Mouse (Mus musculus): ENCODE data around the gene Nagpa. TPM values are rescaled to one million over a fixed set of nuclear protein-coding genes. Genes with fewer than 3 reads are reported as not detected.

The Nagpa gene
- polyA plus RNA-seq, 1 experiment, result 12.7 TPM

DNA sequence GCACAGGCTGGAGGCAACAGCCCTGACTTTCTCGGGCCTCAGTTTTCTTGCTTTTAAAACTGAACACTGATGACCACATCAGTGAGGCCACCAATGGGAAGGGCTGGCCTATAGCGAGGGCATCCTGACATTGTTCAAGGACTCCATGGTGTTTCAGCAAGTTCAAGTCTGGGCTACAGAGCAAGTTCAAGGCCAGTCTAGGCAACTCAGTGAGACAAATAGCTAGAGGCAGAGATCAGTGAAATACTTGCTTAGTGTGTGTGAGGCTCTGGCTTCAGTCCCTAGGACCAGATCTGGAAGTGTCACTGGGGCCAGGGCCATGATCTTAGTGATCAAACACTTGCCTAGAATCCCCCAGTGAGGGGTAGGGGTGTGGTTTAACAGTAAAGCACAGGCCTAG is 35.8 kb downstream of the Nagpa start:
- peaks cover 5% of the 10 kb centered on the region for H3K4me1 ChIP-seq (ENCODE audit: control insufficient read depth, insufficient read depth, insufficient read length, low read length)
- no peak overlapping the region for H3K27ac ChIP-seq (replicated peaks; ENCODE audit: low read depth, low read length)
- no peak overlapping the region for H3K4me3 ChIP-seq (ENCODE audit: insufficient read depth, low read depth, low read length)

DNA sequence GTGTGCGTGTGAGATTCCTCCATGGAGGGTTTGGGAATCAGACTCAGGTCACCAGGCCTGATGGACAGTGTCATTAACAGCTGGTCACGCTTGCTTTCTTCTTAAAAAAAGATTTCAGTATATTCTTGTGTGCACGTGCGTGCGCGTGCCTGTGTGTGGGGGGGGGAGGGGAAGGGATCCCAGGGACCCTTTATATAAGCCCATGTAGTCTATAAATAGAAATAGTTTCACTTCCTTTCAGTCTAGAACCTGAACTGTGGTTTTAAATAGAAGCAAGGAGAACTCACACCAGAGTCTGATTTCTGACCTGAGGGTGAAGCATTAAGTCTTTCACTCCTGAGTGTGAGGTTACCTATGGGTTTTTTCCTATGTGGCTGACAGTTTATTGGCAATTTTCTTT is 39.5 kb downstream of the Nagpa start:
- Histone ChIP-seq H3K4me3 (ENCODE audit: insufficient read depth, low read depth, low read length) (no peak overlapping the region), H3K4me1 (ENCODE audit: control insufficient read depth, insufficient read depth, insufficient read length, low read length) (peaks cover 5% of the 10 kb centered on the region), H3K27ac (replicated peaks; ENCODE audit: low read depth, low read length) (no peak overlapping the region)

GRCm38 (mm10) chr16:5159248-5159647 is 44.6 kb downstream of the Nagpa start:
- no peaks in the 10 kb centered on the region for H3K4me1 ChIP-seq (ENCODE audit: control insufficient read depth, insufficient read depth, insufficient read length, low read length)
- H3K27ac ChIP-seq (replicated peaks; ENCODE audit: low read depth, low read length), result no peak overlapping the region
- H3K4me3 ChIP-seq (ENCODE audit: insufficient read depth, low read depth, low read length), result no peak overlapping the region

- Histone ChIP-seq H3K27ac (replicated peaks; ENCODE audit: low read depth, low read length) (no peak overlapping the region), H3K4me3 (ENCODE audit: insufficient read depth, low read depth, low read length) (no peak overlapping the region), H3K4me1 (ENCODE audit: control insufficient read depth, insufficient read depth, insufficient read length, low read length) (no peaks in the 10 kb centered on the region)
Observed at GRCm38 (mm10) chr16:5157113-5157512, 46.7 kb downstream of the Nagpa start.

DNA sequence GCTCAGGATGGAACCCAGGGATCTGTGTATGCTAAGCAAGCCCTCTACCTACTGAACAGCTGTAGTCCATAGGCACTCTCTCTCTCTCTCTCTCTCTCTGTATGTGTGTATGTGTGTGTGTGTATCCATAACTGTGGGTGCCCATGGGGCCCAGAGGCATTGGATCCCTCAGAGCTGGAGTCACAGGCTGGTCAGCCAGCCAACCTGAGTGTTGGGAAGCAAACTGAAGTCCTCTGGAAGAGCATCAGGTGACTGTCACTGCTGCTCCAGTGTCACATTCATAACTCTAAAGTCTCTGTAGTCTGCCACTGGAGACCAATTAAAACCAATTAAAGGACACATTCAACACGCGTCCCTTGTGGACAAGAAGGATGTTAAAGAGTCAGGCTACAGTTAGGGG is 47.3 kb downstream of the Nagpa start:
- H3K27ac ChIP-seq (replicated peaks; ENCODE audit: low read depth, low read length), result no peak overlapping the region
- no peak overlapping the region for H3K4me3 ChIP-seq (ENCODE audit: insufficient read depth, low read depth, low read length)

GRCm38 (mm10) chr16:5155014-5155413 is 48.8 kb downstream of the Nagpa start:
- Histone ChIP-seq H3K4me3 (ENCODE audit: insufficient read depth, low read depth, low read length) (no peak overlapping the region), H3K27ac (replicated peaks; ENCODE audit: low read depth, low read length) (no peak overlapping the region), H3K4me1 (ENCODE audit: control insufficient read depth, insufficient read depth, insufficient read length, low read length) (no peaks in the 10 kb centered on the region)

More for the DNA sequence above, 47.3 kb downstream of the Nagpa start:
- no peaks in the 10 kb centered on the region for H3K4me1 ChIP-seq (ENCODE audit: control insufficient read depth, insufficient read depth, insufficient read length, low read length)

DNA sequence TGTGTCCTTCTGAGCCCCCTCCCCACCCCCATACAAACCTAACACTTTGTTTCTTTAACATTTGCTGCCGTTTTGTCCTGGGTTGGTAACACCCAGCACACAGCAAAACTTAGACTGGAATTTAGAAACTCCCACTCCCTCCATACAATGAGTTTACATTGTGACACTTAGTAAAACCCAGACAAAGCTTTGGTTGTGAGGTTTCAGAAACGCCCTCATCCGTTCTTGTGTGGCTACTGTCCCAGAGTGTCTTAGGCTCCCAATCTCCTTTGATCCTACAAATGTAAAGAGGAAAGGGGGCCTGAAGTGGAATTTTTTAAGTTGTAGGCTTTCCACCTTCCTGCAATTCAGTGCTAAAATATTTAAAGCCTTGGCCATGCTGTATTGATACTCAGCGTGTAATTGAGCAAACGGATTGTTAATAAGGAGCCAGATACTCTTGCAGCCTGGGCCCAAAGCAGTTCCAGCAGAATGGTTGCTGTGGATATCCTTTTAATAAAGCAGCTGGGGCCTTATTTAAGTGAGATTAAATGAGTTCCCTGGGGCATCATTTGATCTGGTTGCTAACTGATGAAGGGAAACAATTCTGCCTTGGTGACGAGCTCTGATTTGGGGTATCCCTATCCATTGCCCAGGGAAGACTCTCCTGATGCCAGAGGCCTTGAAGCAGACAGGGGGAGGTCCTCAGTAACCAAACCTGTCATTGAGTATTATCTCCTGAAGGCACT is 50.3 kb downstream of the Nagpa start:
- Histone ChIP-seq H3K27ac (replicated peaks; ENCODE audit: low read depth, low read length) (no peak overlapping the region), H3K4me1 (ENCODE audit: control insufficient read depth, insufficient read depth, insufficient read length, low read length) (no peaks in the 10 kb centered on the region), H3K4me3 (ENCODE audit: insufficient read depth, low read depth, low read length) (no peak overlapping the region)

GRCm38 (mm10) chr16:5150544-5150943 is 53.3 kb downstream of the Nagpa start:
- no peaks in the 10 kb centered on the region for H3K4me1 ChIP-seq (ENCODE audit: control insufficient read depth, insufficient read depth, insufficient read length, low read length)
- no peak overlapping the region for H3K27ac ChIP-seq (replicated peaks; ENCODE audit: low read depth, low read length)
- H3K4me3 ChIP-seq (ENCODE audit: insufficient read depth, low read depth, low read length), result no peak overlapping the region

GRCm38 (mm10) chr16:5147037-5147385 is 56.8 kb downstream of the Nagpa start, which contains the start of gene Sec14l5:
Sec14l5 (plus strand) TSS chr16:5147109.
- Histone ChIP-seq H3K4me1 (ENCODE audit: control insufficient read depth, insufficient read depth, insufficient read length, low read length) (no peaks in the 10 kb centered on the region), H3K27ac (replicated peaks; ENCODE audit: low read depth, low read length) (no peak within 1 kb of the TSS), H3K4me3 (ENCODE audit: insufficient read depth, low read depth, low read length) (peak within 1 kb of the TSS; percentile 24)

GRCm38 (mm10) chr16:5146367-5147036 is 57.3 kb downstream of the Nagpa start:
- Histone ChIP-seq H3K4me3 (ENCODE audit: insufficient read depth, low read depth, low read length) (peak overlapping the region; percentile 24), H3K27ac (replicated peaks; ENCODE audit: low read depth, low read length) (no peak overlapping the region), H3K4me1 (ENCODE audit: control insufficient read depth, insufficient read depth, insufficient read length, low read length) (no peaks in the 10 kb centered on the region)

DNA sequence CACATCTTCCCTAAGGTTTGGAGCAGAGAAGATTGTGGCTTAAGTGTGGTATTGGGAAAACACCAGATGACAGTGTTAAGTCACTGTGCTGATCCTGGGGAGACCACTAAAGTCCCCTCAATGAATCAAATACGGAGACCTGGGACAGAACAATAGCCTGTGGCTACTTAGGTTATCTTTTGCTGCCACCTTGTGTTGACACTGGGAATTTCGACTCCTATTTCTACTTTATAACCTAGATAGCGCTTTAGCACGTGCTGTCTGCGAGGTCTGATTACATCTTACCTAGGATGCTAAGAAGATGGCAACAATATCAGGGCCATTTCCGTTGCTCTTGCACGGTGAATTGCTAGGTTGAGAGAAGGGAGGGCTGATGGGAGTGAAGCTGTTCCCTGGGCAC is 58.2 kb downstream of the Nagpa start:
- no peak overlapping the region for H3K27ac ChIP-seq (replicated peaks; ENCODE audit: low read depth, low read length)
- no peaks in the 10 kb centered on the region for H3K4me1 ChIP-seq (ENCODE audit: control insufficient read depth, insufficient read depth, insufficient read length, low read length)
- no peak overlapping the region for H3K4me3 ChIP-seq (ENCODE audit: insufficient read depth, low read depth, low read length)

Other genes starting within 250 kb of the Nagpa start
- 12.0 and 14.1 TPM in 2 replicates for gene Anks3, start 239.8 kb downstream of the Nagpa start, polyA plus RNA-seq (2012; ENCODE audit: insufficient read depth, insufficient read length, missing spikeins)
- not detected in 2 replicates for gene Sept12, start 206.2 kb downstream of the Nagpa start, polyA plus RNA-seq (2012; ENCODE audit: insufficient read depth, insufficient read length, missing spikeins)
- gene Smim22, start 196.7 kb downstream of the Nagpa start, polyA plus RNA-seq (2012; ENCODE audit: insufficient read depth, insufficient read length, missing spikeins), result not detected in 2 replicates
- 26.5 and 29.3 TPM in 2 replicates for gene Rogdi, start 190.5 kb downstream of the Nagpa start, polyA plus RNA-seq (2012; ENCODE audit: insufficient read depth, insufficient read length, missing spikeins)
- gene Glyr1, start 154.1 kb downstream of the Nagpa start, polyA plus RNA-seq (2012; ENCODE audit: insufficient read depth, insufficient read length, missing spikeins), result 45.6 and 46.5 TPM in 2 replicates
- gene Ubn1, start 154.0 kb downstream of the Nagpa start, polyA plus RNA-seq (2012; ENCODE audit: insufficient read depth, insufficient read length, missing spikeins), result 8.3 and 9.3 TPM in 2 replicates
- gene Ppl, start 71.6 kb downstream of the Nagpa start, polyA plus RNA-seq (2012; ENCODE audit: insufficient read depth, insufficient read length, missing spikeins), result 1.2 and 2.5 TPM in 2 replicates
- gene Sec14l5, start 56.9 kb downstream of the Nagpa start, polyA plus RNA-seq (2012; ENCODE audit: insufficient read depth, insufficient read length, missing spikeins), result 0.38 TPM in 1 of 2 replicates, not detected in the other
- gene AU021092, start 18.3 kb upstream of the Nagpa start, polyA plus RNA-seq (2012; ENCODE audit: insufficient read depth, insufficient read length, missing spikeins), result not detected in 2 replicates
- gene Alg1, start 29.6 kb upstream of the Nagpa start, polyA plus RNA-seq (2012; ENCODE audit: insufficient read depth, insufficient read length, missing spikeins), result 20.0 and 20.2 TPM in 2 replicates
- gene Eef2kmt, start 52.0 kb upstream of the Nagpa start, polyA plus RNA-seq (2012; ENCODE audit: insufficient read depth, insufficient read length, missing spikeins), result 29.4 and 34.0 TPM in 2 replicates

Data from brown adipose tissue, adult 24 weeks (tissue).